Mouse (Mus musculus): ENCODE measurements around the gene Trim11. TPM values are rescaled to one million over a fixed set of nuclear protein-coding genes. Genes with fewer than 3 reads are reported as not detected.
A peak's percentile ranks its signal among the peaks of the same experiment; 100 is the strongest.

The Trim11 gene
- polyA plus RNA-seq, 1 experiment, result 25.9 TPM

GRCm38 (mm10) chr11:58985299-58985917 is 7.5 kb downstream of the Trim11 start:
- TF ChIP-seq CTCF (IDR thresholded peaks at IDR 0.05; ENCODE audit: extremely low read depth, insufficient read depth, low read length) (no peak), POLR2A (IDR thresholded peaks at IDR 0.05; ENCODE audit: extremely low read depth, insufficient read depth, low read length) (no peak)
- H3K4me1 ChIP-seq (ENCODE audit: control insufficient read depth, insufficient read depth, low read length), result peaks cover 9% of the 10 kb centered on the region
- no peak overlapping the region for H3K27ac ChIP-seq (ENCODE audit: insufficient read depth, low read length)
- no peak overlapping the region for H3K4me3 ChIP-seq (ENCODE audit: insufficient read depth, low read length)

GRCm38 (mm10) chr11:58989166-58989565 is 11.3 kb downstream of the Trim11 start:
- Histone ChIP-seq H3K4me1 (ENCODE audit: control insufficient read depth, insufficient read depth, low read length) (peaks cover under 1% of the 10 kb centered on the region; the same call in 1 of the 2 replicates), H3K4me3 (ENCODE audit: insufficient read depth, low read length) (no peak overlapping the region), H3K27ac (ENCODE audit: insufficient read depth, low read length) (no peak overlapping the region)
- TF ChIP-seq CTCF (IDR thresholded peaks at IDR 0.05; ENCODE audit: extremely low read depth, insufficient read depth, low read length), result no peak
- no peak for TF ChIP-seq POLR2A (IDR thresholded peaks at IDR 0.05; ENCODE audit: extremely low read depth, insufficient read depth, low read length)

GRCm38 (mm10) chr11:58990141-58990540 is 12.2 kb downstream of the Trim11 start:
- Histone ChIP-seq H3K4me1 (ENCODE audit: control insufficient read depth, insufficient read depth, low read length) (no peaks in the 10 kb centered on the region), H3K27ac (ENCODE audit: insufficient read depth, low read length) (no peak overlapping the region), H3K4me3 (ENCODE audit: insufficient read depth, low read length) (no peak overlapping the region)
- TF ChIP-seq POLR2A (IDR thresholded peaks at IDR 0.05; ENCODE audit: extremely low read depth, insufficient read depth, low read length) (no peak), CTCF (IDR thresholded peaks at IDR 0.05; ENCODE audit: extremely low read depth, insufficient read depth, low read length) (no peak)

- Histone ChIP-seq H3K27ac (ENCODE audit: insufficient read depth, low read length) (no peak overlapping the region), H3K4me1 (ENCODE audit: control insufficient read depth, insufficient read depth, low read length) (peaks cover 1% of the 10 kb centered on the region; the same call in 1 of the 2 replicates), H3K4me3 (ENCODE audit: insufficient read depth, low read length) (no peak overlapping the region)
- TF ChIP-seq POLR2A (IDR thresholded peaks at IDR 0.05; ENCODE audit: extremely low read depth, insufficient read depth, low read length) (no peak), CTCF (IDR thresholded peaks at IDR 0.05; ENCODE audit: extremely low read depth, insufficient read depth, low read length) (no peak)
Observed at GRCm38 (mm10) chr11:58990794-58991193, 12.9 kb downstream of the Trim11 start.

- TF ChIP-seq POLR2A (IDR thresholded peaks at IDR 0.05; ENCODE audit: extremely low read depth, insufficient read depth, low read length) (no peak), CTCF (IDR thresholded peaks at IDR 0.05; ENCODE audit: extremely low read depth, insufficient read depth, low read length) (no peak)
- no peak overlapping the region for H3K27ac ChIP-seq (ENCODE audit: insufficient read depth, low read length)
Observed at GRCm38 (mm10) chr11:58991911-58992310, 14.0 kb downstream of the Trim11 start.

GRCm38 (mm10) chr11:58993091-58993670 is 15.3 kb downstream of the Trim11 start:
- no peak overlapping the region for H3K4me3 ChIP-seq (ENCODE audit: insufficient read depth, low read length)
- peaks cover 1% of the 10 kb centered on the region; the same call in 1 of the 2 replicates for H3K4me1 ChIP-seq (ENCODE audit: control insufficient read depth, insufficient read depth, low read length)
- no peak overlapping the region for H3K27ac ChIP-seq (ENCODE audit: insufficient read depth, low read length)
- TF ChIP-seq POLR2A (IDR thresholded peaks at IDR 0.05; ENCODE audit: extremely low read depth, insufficient read depth, low read length) (no peak), CTCF (IDR thresholded peaks at IDR 0.05; ENCODE audit: extremely low read depth, insufficient read depth, low read length) (no peak)

More at GRCm38 (mm10) chr11:58991911-58992310, 14.0 kb downstream of the Trim11 start:
- Histone ChIP-seq H3K4me1 (ENCODE audit: control insufficient read depth, insufficient read depth, low read length) (peaks cover 1% of the 10 kb centered on the region; the same call in 1 of the 2 replicates), H3K4me3 (ENCODE audit: insufficient read depth, low read length) (no peak overlapping the region)

GRCm38 (mm10) chr11:58994337-58994826 is 16.5 kb downstream of the Trim11 start:
- H3K4me3 ChIP-seq (ENCODE audit: insufficient read depth, low read length), result peak overlapping the region; percentile 35
- H3K27ac ChIP-seq (ENCODE audit: insufficient read depth, low read length), result no peak overlapping the region
- peaks cover 1% of the 10 kb centered on the region; the same call in 1 of the 2 replicates for H3K4me1 ChIP-seq (ENCODE audit: control insufficient read depth, insufficient read depth, low read length)
- TF ChIP-seq CTCF (IDR thresholded peaks at IDR 0.05; ENCODE audit: extremely low read depth, insufficient read depth, low read length) (no peak), POLR2A (IDR thresholded peaks at IDR 0.05; ENCODE audit: extremely low read depth, insufficient read depth, low read length) (no peak)

- Histone ChIP-seq H3K4me3 (ENCODE audit: insufficient read depth, low read length) (no peak overlapping the region; the same call in 1 of the 2 replicates), H3K4me1 (ENCODE audit: control insufficient read depth, insufficient read depth, low read length) (peaks cover 1% of the 10 kb centered on the region; the same call in 1 of the 2 replicates), H3K27ac (ENCODE audit: insufficient read depth, low read length) (no peak overlapping the region)
- TF ChIP-seq POLR2A (IDR thresholded peaks at IDR 0.05; ENCODE audit: extremely low read depth, insufficient read depth, low read length), result no peak
- TF ChIP-seq CTCF (IDR thresholded peaks at IDR 0.05; ENCODE audit: extremely low read depth, insufficient read depth, low read length), result no peak
Observed at GRCm38 (mm10) chr11:58995061-58995806, 17.3 kb downstream of the Trim11 start.

- Histone ChIP-seq H3K4me3 (ENCODE audit: insufficient read depth, low read length) (no peak overlapping the region), H3K27ac (ENCODE audit: insufficient read depth, low read length) (no peak overlapping the region), H3K4me1 (ENCODE audit: control insufficient read depth, insufficient read depth, low read length) (peaks cover 1% of the 10 kb centered on the region; the same call in 1 of the 2 replicates)
- TF ChIP-seq CTCF (IDR thresholded peaks at IDR 0.05; ENCODE audit: extremely low read depth, insufficient read depth, low read length) (0 out of 2 replicates have a peak, but pooled peaks have one; percentile 8), POLR2A (IDR thresholded peaks at IDR 0.05; ENCODE audit: extremely low read depth, insufficient read depth, low read length) (no peak)
Observed at GRCm38 (mm10) chr11:58995807-58996370, 18.0 kb downstream of the Trim11 start.

All from cortical plate, adult 2 months (tissue).